Mouse (Mus musculus): ENCODE results near the gene Pik3r4.

DNA sequence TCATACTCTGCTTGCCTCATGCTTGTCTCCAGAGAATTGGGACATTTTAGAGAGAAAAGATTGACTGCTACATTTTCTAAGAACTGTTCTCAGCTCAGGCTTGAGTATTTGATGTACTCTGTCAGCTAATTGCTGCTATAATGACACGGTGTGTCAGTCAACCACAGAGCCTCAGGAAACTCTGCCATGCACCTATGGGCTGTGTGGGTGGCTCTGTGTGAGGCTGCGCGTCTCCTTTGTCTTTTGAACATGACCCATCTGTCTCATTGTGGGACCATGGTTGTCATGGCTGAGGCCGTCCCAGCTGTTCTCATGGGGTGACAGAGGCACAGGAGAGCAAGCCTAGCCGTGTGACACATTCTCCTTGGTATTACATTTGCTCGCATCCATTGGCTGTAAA lies 17.1 kb downstream of the Pik3r4 start:
- no peak for TF ChIP-seq POLR2A (IDR thresholded peaks at IDR 0.05; ENCODE audit: low read depth, low read length)
- no peak for TF ChIP-seq CTCF (IDR thresholded peaks at IDR 0.05; ENCODE audit: extremely low read depth, insufficient read length, insufficient replicate concordance, low read depth, low read length)
